Mouse (Mus musculus): Measurements from ENCODE around the gene Chpt1. TPM values are rescaled to one million over a fixed set of nuclear protein-coding genes. Genes with fewer than 3 reads are reported as not detected.
A peak's percentile ranks its signal among the peaks of the same experiment; 100 is the strongest.
"Not testable (repeated sequence)": the region's sequence is repeated elsewhere in the genome, so short reads cannot be mapped to it uniquely, and the experiment has no call there.

Chpt1 gene
- polyA plus RNA-seq, 1 experiment from 2014 or later = 29.0 TPM

DNA sequence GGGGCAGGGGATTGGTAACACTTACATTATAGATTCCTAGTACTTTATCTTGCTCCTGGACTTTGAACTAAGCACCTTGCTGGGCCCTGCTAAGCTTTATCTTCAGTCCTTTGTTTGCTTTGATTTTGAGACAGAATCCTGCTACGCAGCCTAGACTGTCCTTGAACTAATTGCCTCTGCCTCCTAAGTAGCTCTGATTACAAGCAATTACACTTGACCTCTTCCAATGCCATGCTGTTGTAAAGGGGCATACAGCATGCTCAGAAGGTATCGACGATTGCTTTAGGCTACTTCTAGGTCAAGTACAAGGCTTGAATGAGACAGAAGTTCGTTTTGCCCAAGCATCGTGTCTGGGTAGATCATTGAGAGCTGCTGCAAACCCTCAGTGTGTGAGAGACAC is 1.4 kb upstream of the Chpt1 start:
- WGBS (ENCODE audit: missing documents) = 96% methylated on average over 5 of the region's 5 CpGs
- H3K79me2 ChIP-seq (ENCODE audit: inconsistent target) = no peaks in the 10 kb centered on the region; the same call in 1 of the 2 replicates
- no peak overlapping the region for H3K27ac ChIP-seq
- no peaks in the 10 kb centered on the region for H3K36me3 ChIP-seq (ENCODE audit: inconsistent target)
- H3K4me3 ChIP-seq (ENCODE audit: inconsistent target) = no peak overlapping the region

DNA sequence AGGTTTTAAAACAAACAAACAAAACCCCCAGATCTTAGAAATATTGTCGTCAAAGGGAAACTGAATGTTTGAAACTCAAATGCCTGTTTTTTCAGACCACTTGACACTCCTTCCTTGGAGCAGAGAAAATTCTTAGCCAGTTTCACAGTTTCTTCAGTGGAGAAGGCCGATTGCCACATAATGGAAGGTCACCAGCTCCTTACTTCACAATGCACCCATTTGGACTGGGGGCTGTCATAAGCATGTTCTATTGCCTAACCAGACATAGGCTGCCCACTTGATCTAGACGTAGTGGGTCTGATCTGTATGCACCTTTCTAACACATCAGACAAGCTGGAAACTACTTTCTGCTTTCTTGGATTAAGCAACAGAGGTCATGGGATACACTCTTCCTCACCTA is 608 bp upstream of the Chpt1 start:
- no peaks in the 10 kb centered on the region; the same call in 1 of the 2 replicates for H3K79me2 ChIP-seq (ENCODE audit: inconsistent target)
- H3K4me3 ChIP-seq (ENCODE audit: inconsistent target) = no peak overlapping the region
- whole genome bisulfite sequencing (ENCODE audit: missing documents) = 44% methylated on average over 3 of the region's 3 CpGs
- H3K36me3 ChIP-seq (ENCODE audit: inconsistent target) = no peaks in the 10 kb centered on the region
- H3K27ac ChIP-seq = no peak overlapping the region

DNA sequence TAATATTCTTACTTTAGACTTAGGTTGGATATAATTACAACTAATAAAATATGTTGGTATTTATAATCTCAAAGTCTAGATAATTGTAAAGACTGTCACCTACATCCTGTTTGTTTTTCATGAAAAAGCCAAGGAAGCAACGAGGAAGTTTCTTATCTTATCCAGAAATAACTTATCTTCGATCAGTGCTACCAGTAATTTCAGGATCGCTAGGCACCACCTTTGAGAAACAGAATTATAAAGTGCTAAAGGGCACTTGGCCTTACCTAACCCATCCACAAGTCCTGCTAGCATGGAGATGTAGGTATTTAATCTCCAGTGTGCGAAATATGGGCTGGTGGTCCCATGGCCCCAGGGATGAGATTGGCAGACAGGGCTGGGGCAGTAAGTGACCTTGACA is 954 bp downstream of the Chpt1 start:
- Histone ChIP-seq H3K36me3 (ENCODE audit: inconsistent target) (no peaks in the 10 kb centered on the region), H3K4me3 (ENCODE audit: inconsistent target) (peak overlapping the region; percentile 78), H3K79me2 (ENCODE audit: inconsistent target) (no peaks in the 10 kb centered on the region; the same call in 1 of the 2 replicates), H3K27ac (no peak overlapping the region)
- 75% methylated on average over 4 of the region's 4 CpGs for WGBS (ENCODE audit: missing documents)

DNA sequence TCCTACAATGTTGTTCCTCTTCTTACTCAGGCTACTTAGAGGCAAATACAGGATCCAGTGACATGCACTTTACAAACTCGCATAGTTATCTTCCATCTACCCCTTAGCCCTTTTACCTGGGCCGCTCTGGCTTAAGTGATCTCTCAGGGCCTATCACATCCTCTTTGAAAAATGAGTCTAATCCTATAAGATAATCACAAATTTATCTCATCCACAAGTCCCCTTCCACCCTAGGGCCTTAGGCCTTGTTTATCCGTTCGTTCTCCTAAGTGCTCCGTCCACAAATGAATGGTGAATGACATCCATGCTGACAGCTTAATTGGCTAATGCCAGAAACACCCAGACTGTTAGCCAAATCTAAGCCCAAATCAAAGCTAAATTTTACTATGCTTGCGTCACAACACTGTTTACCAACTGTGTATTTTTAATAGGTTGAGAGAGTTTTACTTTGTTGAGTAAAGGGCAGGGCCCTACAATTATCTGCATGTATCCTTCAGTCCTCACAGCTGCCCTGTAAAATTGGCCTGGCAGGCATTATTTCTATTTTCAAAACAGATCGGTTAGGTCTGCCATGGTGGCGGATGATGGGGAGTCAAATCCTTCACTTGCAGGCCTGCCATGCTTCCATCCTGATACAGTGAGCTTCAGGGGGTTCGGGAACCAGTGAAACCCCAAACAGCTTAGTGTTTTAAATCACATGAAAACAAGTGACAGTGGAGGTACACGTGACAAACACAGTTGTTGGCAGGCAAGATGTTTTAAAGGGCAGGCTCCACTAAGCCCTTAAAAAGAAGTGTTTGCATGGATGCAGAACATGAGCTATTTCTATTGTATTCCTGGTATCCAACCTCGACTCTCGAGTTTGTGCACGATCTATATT is 1.7 kb downstream of the Chpt1 start:
- Histone ChIP-seq H3K79me2 (ENCODE audit: inconsistent target) (no peaks in the 10 kb centered on the region; the same call in 1 of the 2 replicates), H3K4me3 (ENCODE audit: inconsistent target) (no peak overlapping the region), H3K27ac (no peak overlapping the region), H3K36me3 (ENCODE audit: inconsistent target) (no peaks in the 10 kb centered on the region)
- 94% methylated on average over 13 of the region's 13 CpGs for WGBS (ENCODE audit: missing documents)

DNA sequence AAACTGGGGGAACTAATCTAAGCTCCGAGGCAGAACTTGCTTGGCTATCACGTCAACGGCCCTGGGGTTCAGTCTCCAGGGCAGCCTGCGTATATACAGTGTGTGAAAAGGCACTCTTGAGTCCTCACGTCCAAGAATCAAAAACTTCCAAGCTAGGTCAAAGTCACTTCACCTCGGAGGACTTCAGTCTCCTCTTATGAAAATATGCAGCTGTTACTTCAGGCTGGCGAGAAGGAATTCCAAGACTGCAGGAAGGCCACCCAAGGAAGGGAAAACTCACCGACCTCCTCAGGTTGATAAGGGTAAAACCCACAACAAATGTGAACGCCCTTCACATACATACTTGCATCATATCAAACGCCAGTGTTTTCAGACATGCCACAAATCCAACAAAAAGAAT is 2.5 kb downstream of the Chpt1 start:
- H3K27ac ChIP-seq = no peak overlapping the region
- WGBS (ENCODE audit: missing documents) = 92% methylated on average over 10 of the region's 10 CpGs
- H3K79me2 ChIP-seq (ENCODE audit: inconsistent target) = no peaks in the 10 kb centered on the region; the same call in 1 of the 2 replicates
- no peaks in the 10 kb centered on the region for H3K36me3 ChIP-seq (ENCODE audit: inconsistent target)
- no peak overlapping the region for H3K4me3 ChIP-seq (ENCODE audit: inconsistent target)

DNA sequence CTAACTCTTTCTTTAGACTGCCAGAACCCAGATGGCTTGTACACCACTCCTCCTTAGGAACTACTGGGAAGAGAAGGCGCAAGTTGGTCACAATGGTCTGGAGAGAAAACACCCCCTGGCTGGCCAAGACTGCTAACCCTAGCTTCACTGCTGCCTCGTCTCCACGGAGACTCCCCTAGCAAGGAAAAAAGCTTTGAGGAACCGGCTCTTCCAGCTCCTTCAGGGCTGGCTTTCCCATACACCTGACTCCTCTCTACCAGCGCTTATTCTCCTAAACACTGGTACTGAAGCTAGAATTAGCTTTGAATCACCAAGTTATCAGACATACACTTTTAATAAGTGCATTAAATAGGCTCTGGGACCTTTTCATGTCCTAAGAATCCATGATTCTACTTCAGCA is 3.9 kb downstream of the Chpt1 start:
- WGBS (ENCODE audit: missing documents) = 92% methylated on average over 5 of the region's 5 CpGs
- Histone ChIP-seq H3K27ac (no peak overlapping the region), H3K79me2 (ENCODE audit: inconsistent target) (no peaks in the 10 kb centered on the region; the same call in 1 of the 2 replicates), H3K36me3 (ENCODE audit: inconsistent target) (no peaks in the 10 kb centered on the region), H3K4me3 (ENCODE audit: inconsistent target) (no peak overlapping the region)

DNA sequence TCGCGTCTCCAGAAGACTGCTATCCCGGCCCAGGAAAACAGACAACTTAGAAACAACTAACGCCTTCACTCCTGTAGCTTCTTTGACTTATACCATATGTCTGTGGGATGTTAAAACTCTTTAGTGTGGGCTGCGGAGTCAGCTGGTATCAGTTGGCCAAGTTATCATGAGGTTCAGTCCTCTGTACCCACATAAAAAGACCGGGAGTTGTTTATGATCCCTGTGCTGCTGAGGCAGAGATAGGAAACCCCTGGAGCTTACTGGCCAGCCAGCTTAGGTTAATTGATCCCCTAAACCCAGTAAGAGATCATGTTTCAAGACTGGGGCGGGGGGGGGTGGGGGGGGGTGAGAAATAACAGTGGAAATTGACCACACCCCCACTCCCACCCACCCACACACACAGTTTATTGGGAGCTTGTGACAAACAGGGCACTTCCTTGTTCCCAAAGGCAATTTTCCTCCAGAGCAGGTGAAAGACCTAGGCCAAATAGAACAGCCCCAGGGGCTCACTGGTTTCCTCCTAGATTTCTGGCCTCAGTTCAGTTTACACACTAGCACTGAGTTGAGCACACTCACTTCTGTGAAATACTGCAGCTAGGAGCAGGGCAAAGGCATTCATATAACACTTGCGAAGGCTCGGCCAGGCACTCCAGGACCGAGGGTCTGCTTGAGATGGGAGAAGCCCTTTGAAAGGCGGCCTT is 6.9 kb downstream of the Chpt1 start:
- H3K36me3 ChIP-seq (ENCODE audit: inconsistent target) = no peaks in the 10 kb centered on the region
- 90% methylated on average over 9 of the region's 11 CpGs for WGBS (ENCODE audit: missing documents)
- H3K27ac ChIP-seq = no peak overlapping the region
- no peak overlapping the region for H3K4me3 ChIP-seq (ENCODE audit: inconsistent target)
- no peaks in the 10 kb centered on the region; the same call in 1 of the 2 replicates for H3K79me2 ChIP-seq (ENCODE audit: inconsistent target)

DNA sequence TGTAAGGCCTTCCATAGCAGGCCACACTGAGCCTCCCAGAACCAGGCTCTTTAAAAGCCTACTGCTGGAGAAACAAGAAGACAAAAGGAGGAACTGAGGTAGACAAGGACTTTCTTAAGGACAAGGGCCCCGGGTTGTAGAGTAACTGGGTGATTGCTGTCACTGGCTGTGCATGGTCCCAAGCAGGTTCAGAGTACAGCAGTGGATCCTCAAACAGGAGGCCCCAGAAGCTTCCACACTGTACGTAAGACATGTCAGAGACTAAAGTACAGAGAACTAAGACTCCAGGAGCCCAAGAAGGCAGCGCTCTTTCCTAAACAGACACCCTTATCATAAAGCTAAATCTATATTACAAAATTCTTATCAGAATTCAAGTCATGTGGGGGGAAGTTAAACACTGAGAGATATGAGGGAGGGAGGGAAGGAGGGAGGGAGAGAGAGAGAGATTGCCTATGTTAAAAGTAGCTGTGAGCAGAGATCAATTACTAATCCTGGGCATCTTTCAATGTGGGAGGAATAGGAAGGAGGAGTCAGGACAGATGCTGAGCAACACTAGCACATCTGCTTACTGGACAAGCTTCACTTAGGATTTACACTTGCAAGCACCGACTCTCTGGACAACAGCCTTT is 8.8 kb downstream of the Chpt1 start:
- Histone ChIP-seq H3K4me3 (ENCODE audit: inconsistent target) (no peak overlapping the region), H3K36me3 (ENCODE audit: inconsistent target) (no peaks in the 10 kb centered on the region), H3K27ac (no peak overlapping the region), H3K79me2 (ENCODE audit: inconsistent target) (no peaks in the 10 kb centered on the region)
- WGBS (ENCODE audit: missing documents) = 67% methylated on average over 4 of the region's 4 CpGs

DNA sequence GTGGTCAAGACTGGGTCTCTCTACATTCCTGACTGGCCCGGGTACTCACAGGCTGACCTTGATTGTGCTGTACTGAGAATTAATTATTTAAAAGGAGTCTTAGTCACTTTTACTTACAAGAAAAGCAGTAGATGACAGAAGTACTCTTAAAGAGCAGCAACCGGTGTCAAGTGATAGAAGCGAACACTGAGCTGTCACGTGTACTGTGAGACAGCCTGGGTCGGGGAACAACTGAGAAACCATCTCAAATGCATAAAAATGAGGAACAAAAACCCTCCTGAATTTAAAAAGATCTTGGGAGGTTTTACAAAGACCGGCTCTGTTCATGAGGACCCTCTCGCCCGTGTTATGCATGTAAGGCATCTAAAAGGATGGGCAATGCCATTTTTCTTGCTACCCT is 11.2 kb downstream of the Chpt1 start:
- H3K27ac ChIP-seq = no peak overlapping the region
- no peaks in the 10 kb centered on the region for H3K36me3 ChIP-seq (ENCODE audit: inconsistent target)
- no peak overlapping the region for H3K4me3 ChIP-seq (ENCODE audit: inconsistent target)
- 37% methylated on average over 8 of the region's 8 CpGs for WGBS (ENCODE audit: missing documents)
- H3K79me2 ChIP-seq (ENCODE audit: inconsistent target) = no peaks in the 10 kb centered on the region

DNA sequence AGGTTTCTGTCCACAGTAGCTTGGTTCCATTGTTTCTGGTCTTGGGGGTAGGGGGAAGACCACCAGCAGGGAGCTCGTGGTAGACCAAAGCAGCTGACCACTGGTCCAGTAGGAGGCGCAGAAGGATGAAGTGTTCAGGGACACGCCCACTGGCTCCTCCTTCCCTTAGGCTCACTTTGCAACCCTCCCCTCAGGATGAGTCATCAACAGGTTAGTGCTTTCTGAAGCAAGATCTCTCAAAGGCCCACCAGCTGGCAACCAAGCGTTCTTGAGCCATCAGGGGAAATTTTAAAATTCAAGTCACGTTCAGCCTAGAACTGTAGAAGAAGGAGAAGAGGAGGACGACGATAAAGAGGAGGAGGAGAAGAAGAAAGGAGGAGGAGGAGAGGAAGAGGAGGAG is 12.2 kb downstream of the Chpt1 start:
- Histone ChIP-seq H3K79me2 (ENCODE audit: inconsistent target) (no peaks in the 10 kb centered on the region), H3K36me3 (ENCODE audit: inconsistent target) (no peaks in the 10 kb centered on the region), H3K4me3 (ENCODE audit: inconsistent target) (no peak overlapping the region), H3K27ac (no peak overlapping the region)
- 74% methylated on average over 7 of the region's 7 CpGs for WGBS (ENCODE audit: missing documents)

DNA sequence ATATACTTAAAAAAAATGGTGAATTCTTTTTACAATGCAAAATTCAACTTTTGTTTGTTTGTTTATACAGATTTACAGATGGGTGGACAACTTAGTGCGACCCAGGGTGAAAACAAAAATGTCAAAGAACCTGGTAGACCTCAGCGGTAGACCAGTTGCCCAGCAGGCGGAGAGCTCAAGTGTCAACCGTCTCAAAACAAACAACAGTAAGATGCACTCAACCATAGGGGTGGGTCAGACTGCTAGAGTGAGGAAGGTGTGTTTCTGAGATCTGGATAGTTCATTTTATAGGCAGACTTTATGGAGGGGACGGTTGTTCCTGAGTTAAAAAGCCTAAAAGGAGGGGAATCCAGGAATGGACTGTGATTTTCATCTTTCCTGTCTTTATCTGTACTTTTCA is 15.2 kb downstream of the Chpt1 start:
- WGBS (ENCODE audit: missing documents) = 94% methylated on average over 5 of the region's 5 CpGs

DNA sequence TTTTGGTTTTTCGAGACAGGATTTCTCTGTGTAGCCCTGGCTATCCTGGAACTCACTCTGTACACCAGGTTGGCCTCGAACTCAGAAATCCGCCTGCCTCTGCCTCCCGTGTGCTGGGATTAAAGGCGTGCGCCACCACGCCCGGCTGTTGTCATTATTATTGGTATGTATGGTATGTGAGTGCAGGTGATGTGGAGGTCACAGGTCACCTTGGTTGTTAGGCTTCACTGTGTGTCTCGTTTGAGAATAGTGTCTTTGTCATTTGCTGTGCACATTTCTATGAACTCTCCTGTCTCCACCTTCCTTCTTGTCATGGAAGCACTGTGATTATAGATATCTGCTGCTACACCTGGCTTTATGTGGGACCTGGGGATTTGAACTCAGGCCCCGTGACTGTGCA is 21.0 kb downstream of the Chpt1 start:
- WGBS (ENCODE audit: missing documents) = 92% methylated on average over 10 of the region's 10 CpGs
- not testable (repeated sequence) for H3K27ac ChIP-seq; H3K4me3 ChIP-seq (ENCODE audit: inconsistent target); H3K36me3 ChIP-seq (ENCODE audit: inconsistent target); H3K79me2 ChIP-seq (ENCODE audit: inconsistent target)

More for the DNA sequence above, 15.2 kb downstream of the Chpt1 start:
- no peaks in the 10 kb centered on the region for H3K79me2 ChIP-seq (ENCODE audit: inconsistent target)
- H3K4me3 ChIP-seq (ENCODE audit: inconsistent target) = no peak overlapping the region
- H3K27ac ChIP-seq = no peak overlapping the region
- H3K36me3 ChIP-seq (ENCODE audit: inconsistent target) = no peaks in the 10 kb centered on the region

DNA sequence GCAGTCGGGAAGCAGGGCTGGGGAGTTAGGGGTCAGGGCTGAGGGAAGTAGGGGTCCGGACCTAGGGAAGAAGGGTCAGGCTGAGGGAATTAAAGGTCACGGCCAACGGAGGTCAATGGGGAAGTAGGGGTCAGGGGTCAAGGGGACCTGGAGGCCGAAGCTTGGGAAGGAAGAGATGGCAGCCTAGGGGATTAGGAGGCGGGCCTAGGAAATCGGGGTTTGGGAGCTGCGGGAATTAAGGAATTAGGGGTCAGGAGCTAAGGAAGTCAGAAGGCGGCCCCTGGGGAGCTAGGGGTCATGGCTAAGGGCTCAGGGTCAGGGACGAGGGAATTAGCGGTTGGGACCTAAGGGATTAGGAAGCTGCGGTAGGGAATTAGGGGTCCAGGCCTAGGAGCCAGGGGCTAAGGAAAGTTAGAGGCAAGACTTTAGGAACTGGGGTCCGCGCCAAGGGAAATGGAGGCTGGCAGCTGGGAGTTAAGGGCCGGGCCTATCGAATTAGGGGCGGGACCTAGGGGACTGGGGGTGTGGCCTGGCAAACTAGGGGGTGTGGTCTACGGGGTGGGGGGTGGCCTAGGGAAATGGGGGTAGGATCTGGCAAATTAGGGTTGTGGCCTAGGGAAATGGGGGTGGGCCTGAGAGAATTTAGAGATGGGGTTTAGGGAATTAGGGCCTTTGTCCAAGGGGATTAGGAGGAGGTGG is 43.6 kb downstream of the Chpt1 start:
- Histone ChIP-seq H3K79me2 (ENCODE audit: inconsistent target) (no peaks in the 10 kb centered on the region), H3K4me3 (ENCODE audit: inconsistent target) (no peak overlapping the region), H3K27ac (no peak overlapping the region), H3K36me3 (ENCODE audit: inconsistent target) (no peaks in the 10 kb centered on the region)
- 89% methylated on average over 14 of the region's 18 CpGs for WGBS (ENCODE audit: missing documents)

DNA sequence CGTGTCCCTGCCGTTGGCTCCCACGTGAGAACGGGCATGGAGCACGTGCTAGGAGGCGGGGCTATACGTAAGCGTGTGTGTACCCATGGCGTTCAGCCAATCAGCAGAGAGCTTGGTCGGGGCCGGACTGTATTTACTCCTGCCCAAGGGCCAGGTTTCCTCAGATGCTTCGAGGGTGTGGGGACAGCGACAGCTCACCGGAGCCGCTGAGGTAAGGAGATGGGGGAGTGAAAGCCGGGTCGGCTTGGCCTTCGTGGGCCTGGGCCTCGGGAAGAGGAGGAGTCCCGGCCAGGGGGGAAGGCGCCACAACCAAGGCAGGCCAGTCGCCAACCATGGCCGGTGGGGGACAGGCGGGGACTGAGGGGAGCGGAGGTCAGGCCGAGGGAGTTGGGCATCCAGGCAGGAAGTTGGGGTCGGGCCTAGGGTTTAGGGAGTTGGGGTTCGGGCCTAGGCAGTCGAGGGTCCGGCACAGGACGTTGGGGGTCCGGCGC is 44.3 kb downstream of the Chpt1 start, which contains the start of gene Sycp3:
Sycp3 (plus strand) TSS at position 68 of the 491 bp plus-strand sequence.
- Histone ChIP-seq H3K36me3 (ENCODE audit: inconsistent target) (no peaks in the 10 kb centered on the region), H3K27ac (no peak within 1 kb of the TSS), H3K79me2 (ENCODE audit: inconsistent target) (no peaks in the 10 kb centered on the region), H3K4me3 (ENCODE audit: inconsistent target) (no peak within 1 kb of the TSS)
- 93% methylated on average over 18 of the region's 33 CpGs for WGBS (ENCODE audit: missing documents)
